Mouse (Mus musculus): ENCODE results near the gene Prss36. TPM values are rescaled to one million over a fixed set of nuclear protein-coding genes. Genes with fewer than 3 reads are reported as not detected.

Gene Prss36
- polyA plus RNA-seq, 1 experiment from 2014 or later, result 10.7 TPM

DNA sequence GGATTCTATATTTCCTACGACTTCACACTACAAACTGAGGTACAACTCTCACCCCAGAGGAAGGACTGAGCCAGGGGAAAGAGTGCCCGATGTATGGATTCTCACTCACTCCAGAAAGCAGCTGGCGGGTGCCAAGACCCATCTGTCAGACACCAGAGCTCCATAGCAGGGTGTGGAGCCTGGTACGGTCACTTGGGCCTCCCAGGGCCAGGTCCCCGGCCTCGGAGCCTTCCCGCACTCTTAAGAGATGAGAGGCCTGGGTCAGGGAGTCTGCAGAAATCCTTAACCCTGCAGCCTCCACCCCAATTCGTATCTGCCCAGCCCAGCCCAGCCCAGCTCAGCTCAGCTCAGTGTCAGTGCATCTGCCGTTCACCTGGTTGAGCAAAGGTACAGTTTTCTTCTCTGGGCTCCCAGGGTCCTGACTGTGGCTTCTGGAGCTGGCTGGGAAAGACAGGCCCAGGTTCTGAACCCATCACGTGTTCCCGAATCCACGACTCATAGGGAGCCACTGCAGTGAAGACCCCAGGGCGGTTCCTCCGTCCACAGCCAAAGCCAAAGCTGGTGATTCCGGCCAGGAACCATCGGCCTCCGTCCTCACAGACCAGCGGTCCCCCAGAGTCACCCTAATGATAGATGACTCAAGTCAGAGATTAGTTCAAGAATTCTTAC lies 10.2 kb downstream of the Prss36 start:
- Histone ChIP-seq H3K9me3 (ENCODE audit: control insufficient read depth, low read length) (no peaks in the 10 kb centered on the region), H3K27me3 (ENCODE audit: control insufficient read depth, insufficient read depth, low read length) (no peaks in the 10 kb centered on the region; the same call in 1 of the 2 replicates), H3K4me1 (replicated peaks; ENCODE audit: control insufficient read depth, insufficient read depth, low read length) (0 out of 2 replicates have a peak, but pooled peaks cover 10% of the 10 kb centered on the region), H3K36me3 (ENCODE audit: control insufficient read depth, insufficient read depth, low read length) (no peaks in the 10 kb centered on the region), H3K9ac (ENCODE audit: low read length) (peak overlapping the region; percentile 82), H3K27ac (ENCODE audit: low read depth, low read length) (no peak overlapping the region), H3K4me2 (ENCODE audit: low read depth, low read length, severe bottlenecking) (peak overlapping the region; percentile 93), H3K4me3 (ENCODE audit: low read depth, low read length) (peak overlapping the region; percentile 70)
- ATAC-seq (replicated peaks; ENCODE audit: low FRiP score), result no peak
- 57% methylated on average over 18 of the region's 18 CpGs for WGBS
- DNase-seq (ENCODE audit: low spot score), result no peak

- WGBS, result under 1% methylated on average over 38 of the region's 38 CpGs
- Histone ChIP-seq H3K4me3 (ENCODE audit: low read depth, low read length) (peak overlapping the region; percentile 70), H3K9me3 (ENCODE audit: control insufficient read depth, low read length) (no peaks in the 10 kb centered on the region), H3K4me1 (replicated peaks; ENCODE audit: control insufficient read depth, insufficient read depth, low read length) (0 out of 2 replicates have a peak, but pooled peaks cover 10% of the 10 kb centered on the region), H3K27ac (ENCODE audit: low read depth, low read length) (no peak overlapping the region), H3K27me3 (ENCODE audit: control insufficient read depth, insufficient read depth, low read length) (no peaks in the 10 kb centered on the region; the same call in 1 of the 2 replicates), H3K4me2 (ENCODE audit: low read depth, low read length, severe bottlenecking) (peak overlapping the region; percentile 93), H3K9ac (ENCODE audit: low read length) (peak overlapping the region; percentile 82), H3K36me3 (ENCODE audit: control insufficient read depth, insufficient read depth, low read length) (no peaks in the 10 kb centered on the region)
- DNase-seq (ENCODE audit: low spot score), result no peak
- no peak; the same call in none of the 2 replicates for ATAC-seq (replicated peaks; ENCODE audit: low FRiP score)
Measured at GRCm38 (mm10) chr7:127935748-127936159, 10.8 kb downstream of the Prss36 start.

- Histone ChIP-seq H3K4me1 (replicated peaks; ENCODE audit: control insufficient read depth, insufficient read depth, low read length) (0 out of 2 replicates have a peak, but pooled peaks cover 10% of the 10 kb centered on the region), H3K4me2 (ENCODE audit: low read depth, low read length, severe bottlenecking) (peak overlapping the region; percentile 93)
Measured at GRCm38 (mm10) chr7:127935028-127935722, 11.3 kb downstream of the Prss36 start.

GRCm38 (mm10) chr7:127934075-127934474 lies 12.4 kb downstream of the Prss36 start:
- 88% methylated on average over 5 of the region's 5 CpGs for WGBS
- Histone ChIP-seq H3K27me3 (ENCODE audit: control insufficient read depth, insufficient read depth, low read length) (peaks cover 5% of the 10 kb centered on the region), H3K4me1 (replicated peaks; ENCODE audit: control insufficient read depth, insufficient read depth, low read length) (peaks cover 15% of the 10 kb centered on the region; the same call in 1 of the 2 replicates), H3K9ac (ENCODE audit: low read length) (no peak overlapping the region), H3K9me3 (ENCODE audit: control insufficient read depth, low read length) (no peaks in the 10 kb centered on the region), H3K4me3 (ENCODE audit: low read depth, low read length) (no peak overlapping the region), H3K4me2 (ENCODE audit: low read depth, low read length, severe bottlenecking) (no peak overlapping the region), H3K36me3 (ENCODE audit: control insufficient read depth, insufficient read depth, low read length) (no peaks in the 10 kb centered on the region), H3K27ac (ENCODE audit: low read depth, low read length) (no peak overlapping the region)
- DNase-seq (ENCODE audit: low spot score), result no peak
- ATAC-seq (replicated peaks; ENCODE audit: low FRiP score), result no peak

More at GRCm38 (mm10) chr7:127935028-127935722, 11.3 kb downstream of the Prss36 start:
- no peaks in the 10 kb centered on the region for H3K9me3 ChIP-seq (ENCODE audit: control insufficient read depth, low read length)
- ATAC-seq (replicated peaks; ENCODE audit: low FRiP score) (peak; percentile 95), DNase-seq (ENCODE audit: low spot score) (peak; percentile 97)
- WGBS, result 7% methylated on average over 32 of the region's 32 CpGs
- peak overlapping the region; percentile 82 for H3K9ac ChIP-seq (ENCODE audit: low read length)
- no peaks in the 10 kb centered on the region for H3K36me3 ChIP-seq (ENCODE audit: control insufficient read depth, insufficient read depth, low read length)
- H3K4me3 ChIP-seq (ENCODE audit: low read depth, low read length), result peak overlapping the region; percentile 70
- H3K27ac ChIP-seq (ENCODE audit: low read depth, low read length), result no peak overlapping the region
- no peaks in the 10 kb centered on the region; the same call in none of the 2 replicates for H3K27me3 ChIP-seq (ENCODE audit: control insufficient read depth, insufficient read depth, low read length)

GRCm38 (mm10) chr7:127932273-127933031 lies 14.1 kb downstream of the Prss36 start:
- Histone ChIP-seq H3K9me3 (ENCODE audit: control insufficient read depth, low read length) (no peaks in the 10 kb centered on the region), H3K36me3 (ENCODE audit: control insufficient read depth, insufficient read depth, low read length) (no peaks in the 10 kb centered on the region), H3K27ac (ENCODE audit: low read depth, low read length) (no peak overlapping the region), H3K4me2 (ENCODE audit: low read depth, low read length, severe bottlenecking) (no peak overlapping the region), H3K27me3 (ENCODE audit: control insufficient read depth, insufficient read depth, low read length) (peaks cover 5% of the 10 kb centered on the region), H3K9ac (ENCODE audit: low read length) (no peak overlapping the region; the same call in 1 of the 2 replicates), H3K4me1 (replicated peaks; ENCODE audit: control insufficient read depth, insufficient read depth, low read length) (peaks cover 15% of the 10 kb centered on the region; the same call in 1 of the 2 replicates), H3K4me3 (ENCODE audit: low read depth, low read length) (no peak overlapping the region)
- WGBS, result 16% methylated on average over 13 of the region's 13 CpGs
- no peak for ATAC-seq (replicated peaks; ENCODE audit: low FRiP score)
- peak; percentile 49 for DNase-seq (ENCODE audit: low spot score)

GRCm38 (mm10) chr7:127931351-127932135 lies 15.0 kb downstream of the Prss36 start:
- ATAC-seq (replicated peaks; ENCODE audit: low FRiP score), result no peak
- H3K27ac ChIP-seq (ENCODE audit: low read depth, low read length), result no peak overlapping the region
- H3K36me3 ChIP-seq (ENCODE audit: control insufficient read depth, insufficient read depth, low read length), result no peaks in the 10 kb centered on the region
- no peak overlapping the region for H3K4me2 ChIP-seq (ENCODE audit: low read depth, low read length, severe bottlenecking)
- H3K4me1 ChIP-seq (replicated peaks; ENCODE audit: control insufficient read depth, insufficient read depth, low read length), result peaks cover 15% of the 10 kb centered on the region; the same call in 1 of the 2 replicates
- H3K9me3 ChIP-seq (ENCODE audit: control insufficient read depth, low read length), result no peaks in the 10 kb centered on the region
- DNase-seq (ENCODE audit: low spot score), result peak; percentile 53
- peaks cover 5% of the 10 kb centered on the region for H3K27me3 ChIP-seq (ENCODE audit: control insufficient read depth, insufficient read depth, low read length)
- WGBS, result 29% methylated on average over 13 of the region's 13 CpGs
- H3K9ac ChIP-seq (ENCODE audit: low read length), result no peak overlapping the region; the same call in 1 of the 2 replicates
- no peak overlapping the region for H3K4me3 ChIP-seq (ENCODE audit: low read depth, low read length)

DNA sequence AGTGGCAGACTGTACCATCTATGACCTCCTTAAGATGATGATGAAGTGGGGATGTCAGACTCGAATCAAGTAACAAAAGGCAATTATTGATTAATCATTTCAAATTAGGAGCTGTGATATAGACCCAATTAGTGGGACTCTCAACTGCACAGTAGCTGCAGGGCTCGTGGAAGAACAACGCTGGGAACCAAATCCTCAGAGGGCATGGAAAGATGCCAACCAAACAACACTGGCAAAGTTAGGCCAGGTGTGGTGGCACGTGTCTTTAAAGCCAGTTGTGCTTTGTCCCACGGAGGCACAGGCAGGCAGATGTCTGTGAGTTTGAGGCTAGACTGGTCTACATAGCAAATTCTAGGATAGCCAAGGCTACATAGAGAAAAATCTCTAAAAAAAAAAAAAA lies 15.9 kb downstream of the Prss36 start:
- no peaks in the 10 kb centered on the region for H3K9me3 ChIP-seq (ENCODE audit: control insufficient read depth, low read length)
- peaks cover 5% of the 10 kb centered on the region for H3K27me3 ChIP-seq (ENCODE audit: control insufficient read depth, insufficient read depth, low read length)
- no peak overlapping the region for H3K9ac ChIP-seq (ENCODE audit: low read length)
- no peak overlapping the region for H3K4me3 ChIP-seq (ENCODE audit: low read depth, low read length)
- no peaks in the 10 kb centered on the region; the same call in 1 of the 2 replicates for H3K36me3 ChIP-seq (ENCODE audit: control insufficient read depth, insufficient read depth, low read length)
- H3K4me2 ChIP-seq (ENCODE audit: low read depth, low read length, severe bottlenecking), result no peak overlapping the region
- WGBS, result 82% methylated on average over 5 of the region's 5 CpGs
- no peak for DNase-seq (ENCODE audit: low spot score)
- ATAC-seq (replicated peaks; ENCODE audit: low FRiP score), result no peak
- peaks cover 12% of the 10 kb centered on the region; the same call in 1 of the 2 replicates for H3K4me1 ChIP-seq (replicated peaks; ENCODE audit: control insufficient read depth, insufficient read depth, low read length)
- no peak overlapping the region for H3K27ac ChIP-seq (ENCODE audit: low read depth, low read length)
